Mouse (Mus musculus): ENCODE data around the gene Hormad1.

GRCm38 (mm10) chr3:95520100-95520499 lies 39.4 kb upstream of the Hormad1 start:
- TF ChIP-seq MAFK (IDR thresholded peaks at IDR 0.05; ENCODE audit: insufficient read depth, low read depth, low read length) (no peak), ZNF384 (IDR thresholded peaks at IDR 0.05; ENCODE audit: low read depth, low read length) (no peak), ZC3H11A (IDR thresholded peaks at IDR 0.05; ENCODE audit: borderline replicate concordance, low read depth, low read length) (no peak)

Data from ES-E14 (cell line).